Mouse (Mus musculus) liver, adult 2 months (tissue): ENCODE data around the gene Rab22a.

Source experiments
- CTCF ChIP-seq: fragments of 200-500 bp; IDR thresholded peaks from 2 replicates; pipeline ENCODE4 v1.5.1; 2011; ENCODE audit warnings: low read depth, low read length, control low read depth
- POLR2A ChIP-seq: fragments of 200-500 bp; IDR thresholded peaks from 2 replicates; pipeline ENCODE4 v1.6.1; 2011; ENCODE audit warnings: low read length, control low read depth; ENCODE audit not compliant: insufficient read depth; ENCODE audit errors: extremely low read depth

- TF ChIP-seq CTCF (no peak), POLR2A (no peak)
Measured at GRCm38 (mm10) chr2:173739107-173739506, 79.5 kb downstream of the Rab22a start.
